9 mouse cellular contexts compared by ENCODE assay signal in genomic region chr8:94778473-94778872, GRCm38 (mm10). TPM values are rescaled to one million over a fixed set of nuclear protein-coding genes. Genes with fewer than 3 reads are reported as not detected.
DNase-seq lines count a peak whose midpoint lies in the region; ATAC-seq lines count a peak whose summit lies in the region.
"Had no signal": no experiment of that assay in that cellular context is flagged by ENCODE, and none has a peak within 500 bp of the region (broad histone marks: within the 10 kb centered on the region; RNA-seq: fewer than 3 reads in every experiment).

No protein-coding gene starts in this region.

- 0 out of 2 replicates have a peak, but pooled peaks have one; percentile 16 for ATAC-seq in embryonic facial prominence, embryonic 14.5 days (ENCODE audit: low read depth)

- H3K4me2 ChIP-seq in embryonic facial prominence, embryonic 14.5 days (ENCODE audit: low read depth, low read length): no peak overlapping the region
- H3K4me2 ChIP-seq: hindbrain, embryonic 15.5 days had no signal

- peak; percentile 47 for DNase-seq in adrenal gland, postnatal 14 days
- DNase-seq in adrenal gland, postnatal 10 days: no peak
- peak; percentile 53 for DNase-seq in embryonic facial prominence, embryonic 14.5 days (ENCODE audit: low spot score)
- peak; percentile 82 to 85 for DNase-seq in kidney, adult 8-10 months
- DNase-seq in lung, postnatal 14 days: peak; percentile 61
- DNase-seq in frontal cortex, postnatal 14 days (ENCODE audit: low spot score in 2 of 2): no peak
- DNase-seq in testis, postnatal 10 days (ENCODE audit: low spot score): no peak
- DNase-seq in T-cell, adult 2 months (ENCODE audit: low spot score): no peak

- WGBS in embryonic facial prominence, embryonic 14.5 days: 29% methylated on average over 5 of the region's 5 CpGs

- H3K4me3 ChIP-seq in embryonic facial prominence, embryonic 14.5 days (ENCODE audit: low read depth, low read length): no peak overlapping the region
- H3K4me3 ChIP-seq: hindbrain, embryonic 15.5 days had no signal

- H3K36me3 ChIP-seq in embryonic facial prominence, embryonic 14.5 days (ENCODE audit: control insufficient read depth, insufficient read depth, low read length): no peaks in the 10 kb centered on the region
- H3K36me3 ChIP-seq: hindbrain, embryonic 15.5 days had no signal

- H3K27ac ChIP-seq in embryonic facial prominence, embryonic 14.5 days (replicated peaks; ENCODE audit: low read depth, low read length): peak overlapping the region; percentile 52; the same call in 1 of the 2 replicates
- H3K27ac ChIP-seq: hindbrain, embryonic 15.5 days had no signal

- H3K9me3 ChIP-seq in embryonic facial prominence, embryonic 14.5 days (ENCODE audit: control insufficient read depth, low read length): no peaks in the 10 kb centered on the region
- H3K9me3 ChIP-seq: hindbrain, embryonic 15.5 days had no signal

- peaks cover 24% of the 10 kb centered on the region for H3K4me1 ChIP-seq in embryonic facial prominence, embryonic 14.5 days (ENCODE audit: control insufficient read depth, insufficient read depth, low read length)

- 0 out of 2 replicates have a peak overlapping the region, but pooled peaks have one; percentile 14 for H3K9ac ChIP-seq in embryonic facial prominence, embryonic 14.5 days (ENCODE audit: low read depth, low read length)
- H3K9ac ChIP-seq: hindbrain, embryonic 15.5 days had no signal

- H3K27me3 ChIP-seq in embryonic facial prominence, embryonic 14.5 days (replicated peaks; ENCODE audit: control insufficient read depth, insufficient read depth, low read length): no peaks in the 10 kb centered on the region
- H3K27me3 ChIP-seq: hindbrain, embryonic 15.5 days had no signal

RNA-seq across cellular contexts. Expression of gene Cx3cl1, which starts 6.7 kb away (rescaled TPM):
- total RNA-seq in adrenal gland, postnatal 14 days (2021): 16.2 and 19.2 TPM in 2 replicates
- 10 to 100 TPM; 10.4 to 13.3 TPM for total RNA-seq in adrenal gland, postnatal 10 days (2021)
- polyA plus RNA-seq in embryonic facial prominence, embryonic 14.5 days (2014; fragmentation: Nextera tagmentation; extraction: Ambion mirVana): 7.9 and 8.3 TPM in 2 replicates

RNA-seq across cellular contexts. Expression of gene Ccl17, which starts 31.8 kb away (rescaled TPM):
- total RNA-seq in adrenal gland, postnatal 14 days (2021): 1.1 TPM in 1 of 2 replicates, not detected in the other
- under 1 TPM in 1 of 2 experiments, not detected in 1; 0.96 TPM for total RNA-seq in adrenal gland, postnatal 10 days (2021)
- polyA plus RNA-seq in embryonic facial prominence, embryonic 14.5 days (2014; fragmentation: Nextera tagmentation; extraction: Ambion mirVana): 0.60 and 0.63 TPM in 2 replicates

RNA-seq across cellular contexts. Expression of gene Ccl22, which starts 33.1 kb away (rescaled TPM):
- 0.37 and 2.3 TPM in 2 replicates for total RNA-seq in adrenal gland, postnatal 14 days (2021)
- total RNA-seq in adrenal gland, postnatal 10 days (2021): 1 to 10 TPM in 1 of 2 experiments, under 1 TPM in 1; 0.60 to 1.0 TPM
- polyA plus RNA-seq in embryonic facial prominence, embryonic 14.5 days (2014; fragmentation: Nextera tagmentation; extraction: Ambion mirVana): not detected in 2 replicates
- polyA plus RNA-seq: hindbrain, embryonic 15.5 days had no signal

RNA-seq across cellular contexts. Expression of gene Coq9, which starts 59.6 kb away (rescaled TPM):
- 269 and 282 TPM in 2 replicates for total RNA-seq in adrenal gland, postnatal 14 days (2021)
- 100 to 1,000 TPM; 270 to 345 TPM for total RNA-seq in adrenal gland, postnatal 10 days (2021)
- polyA plus RNA-seq in embryonic facial prominence, embryonic 14.5 days (2014; fragmentation: Nextera tagmentation; extraction: Ambion mirVana): 73.8 and 77.9 TPM in 2 replicates

RNA-seq across cellular contexts. Expression of gene Ciapin1, which starts 59.7 kb away (rescaled TPM):
- total RNA-seq in adrenal gland, postnatal 14 days (2021): 107 and 122 TPM in 2 replicates
- total RNA-seq in adrenal gland, postnatal 10 days (2021): 100 to 1,000 TPM; 101 to 127 TPM
- 72.2 and 79.5 TPM in 2 replicates for polyA plus RNA-seq in embryonic facial prominence, embryonic 14.5 days (2014; fragmentation: Nextera tagmentation; extraction: Ambion mirVana)

Comparison
In these comparisons a context has a peak if more than half of its experiments do, and no peak if none do; other contexts are left out.
1. DNase-seq: peak in adrenal gland, postnatal 14 days (single experiment), embryonic facial prominence, embryonic 14.5 days (single experiment), kidney, adult 8-10 months (2 of 2) and lung, postnatal 14 days (single experiment); none in adrenal gland, postnatal 10 days (single experiment), frontal cortex, postnatal 14 days (0 of 2), testis, postnatal 10 days (single experiment) and T-cell, adult 2 months (single experiment).